29 mouse cellular contexts compared by ENCODE assay signal in the genomic region with DNA sequence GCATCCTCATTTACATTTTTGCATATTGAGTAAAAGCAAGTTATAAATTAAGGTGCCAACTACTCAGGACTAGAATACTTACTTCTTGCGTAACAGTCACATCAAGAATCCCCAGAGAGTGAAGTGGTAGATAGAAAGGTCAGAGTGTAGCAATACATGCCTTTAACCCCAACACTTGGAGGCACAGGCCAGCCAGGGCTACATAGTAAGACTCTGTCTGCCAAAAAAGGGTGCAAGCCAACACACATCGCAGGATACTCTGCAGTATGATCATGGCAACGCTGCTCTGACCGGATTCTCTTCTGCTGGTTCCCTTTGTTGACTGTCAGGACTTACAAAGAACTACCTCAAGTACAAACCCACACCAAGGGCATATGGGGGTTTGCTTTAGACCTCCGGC.
A peak's percentile ranks its signal among the peaks of the same experiment; 100 is the strongest.
DNase-seq lines count a peak whose midpoint lies in the region; ATAC-seq and TF ChIP-seq lines count a peak whose summit lies in the region.
"Had no signal": no experiment of that assay in that cellular context is flagged by ENCODE, and none has a peak within 500 bp of the region (broad histone marks: within the 10 kb centered on the region; RNA-seq: fewer than 3 reads in every experiment).

No protein-coding gene starts in this region.

- no peak overlapping the region for H3K4me3 ChIP-seq in forebrain, embryonic 13.5 days
- no peak overlapping the region for H3K4me3 ChIP-seq in forebrain, postnatal 0 days (ENCODE audit: low read depth, low read length)
- no peak overlapping the region for H3K4me3 ChIP-seq in heart, postnatal 0 days (ENCODE audit: low read depth, low read length)
- H3K4me3 ChIP-seq in midbrain, embryonic 12.5 days: no peak overlapping the region
- no peak overlapping the region for H3K4me3 ChIP-seq in midbrain, embryonic 15.5 days
- H3K4me3 ChIP-seq: embryonic facial prominence, embryonic 12.5 days; heart, adult 2 months; heart, embryonic 13.5 days; neural tube, embryonic 15.5 days had no signal

- no peaks in the 10 kb centered on the region for H3K27me3 ChIP-seq in forebrain, embryonic 13.5 days
- H3K27me3 ChIP-seq in forebrain, postnatal 0 days (ENCODE audit: insufficient read depth, low read length): no peaks in the 10 kb centered on the region
- H3K27me3 ChIP-seq in heart, postnatal 0 days (ENCODE audit: control insufficient read depth, insufficient read depth, low read length): no peaks in the 10 kb centered on the region
- H3K27me3 ChIP-seq in midbrain, embryonic 12.5 days: no peaks in the 10 kb centered on the region
- H3K27me3 ChIP-seq in midbrain, embryonic 15.5 days (replicated peaks): no peaks in the 10 kb centered on the region
- H3K27me3 ChIP-seq: embryonic facial prominence, embryonic 12.5 days; heart, embryonic 13.5 days; neural tube, embryonic 15.5 days had no signal

- intact Hi-C loops in heart, postnatal 36 days (cut with DNase I): no loop called here

- no peaks in the 10 kb centered on the region for H3K36me3 ChIP-seq in forebrain, embryonic 13.5 days (ENCODE audit: poor library complexity, severe bottlenecking)
- H3K36me3 ChIP-seq in forebrain, postnatal 0 days (ENCODE audit: insufficient read depth): no peaks in the 10 kb centered on the region
- H3K36me3 ChIP-seq in heart, postnatal 0 days (replicated peaks; ENCODE audit: control insufficient read depth, insufficient read depth, low read length): 0 out of 2 replicates have a peak, but pooled peaks cover 6% of the 10 kb centered on the region
- no peaks in the 10 kb centered on the region for H3K36me3 ChIP-seq in midbrain, embryonic 12.5 days
- no peaks in the 10 kb centered on the region for H3K36me3 ChIP-seq in midbrain, embryonic 15.5 days (replicated peaks)
- H3K36me3 ChIP-seq: embryonic facial prominence, embryonic 12.5 days; neural tube, embryonic 15.5 days had no signal

- TF ChIP-seq CTCF in forebrain, postnatal 0 days (IDR thresholded peaks at IDR 0.05; ENCODE audit: low read depth): no peak
- no peak for TF ChIP-seq CTCF in heart, postnatal 0 days (IDR thresholded peaks at IDR 0.05; ENCODE audit: low read depth)

- no peak for TF ChIP-seq EP300 in heart, postnatal 0 days (IDR thresholded peaks at IDR 0.05; ENCODE audit: low read depth)

- WGBS in forebrain, embryonic 13.5 days: 74% methylated on average over 5 of the region's 5 CpGs
- WGBS in forebrain, postnatal 0 days: 43% methylated on average over 5 of the region's 5 CpGs
- 78% methylated on average over 5 of the region's 5 CpGs for WGBS in heart, postnatal 0 days
- WGBS in midbrain, embryonic 12.5 days: 77% methylated on average over 5 of the region's 5 CpGs
- 60% methylated on average over 5 of the region's 5 CpGs for WGBS in midbrain, embryonic 15.5 days

- no peak overlapping the region for H3K4me2 ChIP-seq in forebrain, embryonic 13.5 days
- H3K4me2 ChIP-seq in forebrain, postnatal 0 days (ENCODE audit: low read depth): no peak overlapping the region
- no peak overlapping the region for H3K4me2 ChIP-seq in heart, postnatal 0 days (ENCODE audit: low read depth, low read length)
- no peak overlapping the region for H3K4me2 ChIP-seq in midbrain, embryonic 12.5 days (replicated peaks)
- no peak overlapping the region for H3K4me2 ChIP-seq in midbrain, embryonic 15.5 days
- H3K4me2 ChIP-seq: embryonic facial prominence, embryonic 12.5 days; heart, embryonic 13.5 days; neural tube, embryonic 15.5 days had no signal

- no peak overlapping the region; the same call in 1 of the 2 replicates for H3K27ac ChIP-seq in forebrain, embryonic 13.5 days
- no peak overlapping the region for H3K27ac ChIP-seq in forebrain, postnatal 0 days (ENCODE audit: low read depth, low read length)
- H3K27ac ChIP-seq in heart, postnatal 0 days (ENCODE audit: low read depth): 0 out of 2 replicates have a peak overlapping the region, but pooled peaks have one; percentile 15
- H3K27ac ChIP-seq in midbrain, embryonic 12.5 days (replicated peaks): peak overlapping the region; percentile 56; the same call in 1 of the 2 replicates
- no peak overlapping the region for H3K27ac ChIP-seq in midbrain, embryonic 15.5 days
- H3K27ac ChIP-seq: embryonic facial prominence, embryonic 12.5 days; heart, adult 2 months; heart, embryonic 13.5 days; liver, embryonic 14.5 days; macrophage; neural tube, embryonic 15.5 days had no signal

- no peak overlapping the region for H3K9ac ChIP-seq in forebrain, embryonic 13.5 days
- H3K9ac ChIP-seq in forebrain, postnatal 0 days: no peak overlapping the region
- no peak overlapping the region for H3K9ac ChIP-seq in heart, postnatal 0 days (replicated peaks; ENCODE audit: low read depth, low read length)
- no peak overlapping the region for H3K9ac ChIP-seq in midbrain, embryonic 12.5 days (replicated peaks)
- no peak overlapping the region for H3K9ac ChIP-seq in midbrain, embryonic 15.5 days
- H3K9ac ChIP-seq: embryonic facial prominence, embryonic 12.5 days; heart, embryonic 13.5 days; liver, embryonic 14.5 days; neural tube, embryonic 15.5 days had no signal

- peaks cover 43% of the 10 kb centered on the region for H3K4me1 ChIP-seq in forebrain, embryonic 13.5 days
- no peaks in the 10 kb centered on the region for H3K4me1 ChIP-seq in forebrain, postnatal 0 days (ENCODE audit: insufficient read depth)
- peaks cover 57% of the 10 kb centered on the region for H3K4me1 ChIP-seq in heart, postnatal 0 days (ENCODE audit: control insufficient read depth, insufficient read depth)
- peaks cover 46% of the 10 kb centered on the region for H3K4me1 ChIP-seq in midbrain, embryonic 12.5 days
- H3K4me1 ChIP-seq in midbrain, embryonic 15.5 days: peaks cover 17% of the 10 kb centered on the region

- DNase-seq in forebrain, postnatal 0 days: no peak
- DNase-seq in heart, postnatal 0 days (ENCODE audit: low spot score): no peak
- no peak for DNase-seq in heart, postnatal 36 days
- DNase-seq: adrenal gland, adult 8-10 months; B cell, adult 2 months; cerebellum, adult 8-10 months; cerebellum, postnatal 36 days; embryo, embryonic 11 days; gastrocnemius, postnatal 25 days; heart, adult 2 months; heart, postnatal 4 days; kidney, postnatal 25 days; liver; lung, adult 2 months; lung, postnatal 10 days; retina, postnatal 1 day; right cerebral cortex, postnatal 14 days; thymus, postnatal 14 days had no signal

- H3K9me3 ChIP-seq in forebrain, embryonic 13.5 days (replicated peaks): no peaks in the 10 kb centered on the region
- H3K9me3 ChIP-seq in forebrain, postnatal 0 days (ENCODE audit: low read length): no peaks in the 10 kb centered on the region
- no peaks in the 10 kb centered on the region for H3K9me3 ChIP-seq in heart, postnatal 0 days (replicated peaks; ENCODE audit: control insufficient read depth, low read length)
- no peaks in the 10 kb centered on the region for H3K9me3 ChIP-seq in midbrain, embryonic 12.5 days
- H3K9me3 ChIP-seq in midbrain, embryonic 15.5 days: no peaks in the 10 kb centered on the region
- H3K9me3 ChIP-seq: embryonic facial prominence, embryonic 12.5 days; heart, embryonic 13.5 days; neural tube, embryonic 15.5 days had no signal

- ATAC-seq in forebrain, embryonic 13.5 days: 0 out of 2 replicates have a peak, but pooled peaks have one; percentile 19
- ATAC-seq in forebrain, postnatal 0 days: no peak
- no peak for ATAC-seq in heart, postnatal 0 days (ENCODE audit: insufficient read depth, low read depth)
- no peak for ATAC-seq in midbrain, embryonic 12.5 days (ENCODE audit: low FRiP score, low read depth)
- ATAC-seq in midbrain, embryonic 15.5 days (replicated peaks): no peak
- ATAC-seq in granulocyte monocyte progenitor cell, adult 5-6 weeks (replicated peaks; ENCODE audit: poor library complexity, severe bottlenecking): peak; percentile 31; the same call in 1 of the 2 replicates
- no peak; the same call in 1 of the 2 replicates for ATAC-seq in megakaryocyte progenitor cell, adult 5-6 weeks (replicated peaks; ENCODE audit: poor library complexity)
- ATAC-seq: intestine, postnatal 0 days had no signal

Comparison
In these comparisons a context has a peak if more than half of its experiments do, and no peak if none do; other contexts are left out.
1. ATAC-seq: peak in forebrain, embryonic 13.5 days (single experiment) and granulocyte monocyte progenitor cell, adult 5-6 weeks (single experiment); none in forebrain, postnatal 0 days (single experiment), heart, postnatal 0 days (single experiment), midbrain, embryonic 12.5 days (single experiment), midbrain, embryonic 15.5 days (single experiment) and megakaryocyte progenitor cell, adult 5-6 weeks (single experiment).
2. H3K27ac ChIP-seq: peak in heart, postnatal 0 days (single experiment) and midbrain, embryonic 12.5 days (single experiment); none in forebrain, embryonic 13.5 days (single experiment), forebrain, postnatal 0 days (single experiment) and midbrain, embryonic 15.5 days (single experiment).